Mouse (Mus musculus): ENCODE measurements around the gene Tnnc1.

Tnnc1 gene

DNA sequence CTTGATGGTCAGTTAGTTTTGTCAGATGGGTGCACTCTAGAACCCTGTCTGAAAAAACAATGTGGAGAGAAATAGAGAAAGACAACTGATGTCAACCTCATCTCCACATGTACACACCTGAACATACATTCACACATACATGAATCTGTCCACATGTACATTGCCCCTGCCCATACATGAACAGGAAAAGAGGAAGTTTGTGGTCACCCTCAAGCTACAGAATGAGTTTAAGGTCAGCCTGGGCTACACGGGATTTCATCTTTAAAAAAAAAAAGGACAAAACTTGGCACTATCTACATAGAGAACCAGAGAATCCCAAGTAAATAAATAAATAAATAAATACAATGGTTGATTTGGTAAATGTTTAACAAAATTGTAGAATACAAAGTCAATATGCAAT lies 36.7 kb downstream of the Tnnc1 start:
- peaks cover 17% of the 10 kb centered on the region for H3K27me3 ChIP-seq (ENCODE audit: insufficient read depth, low read length)
- no peak overlapping the region for H3K4me3 ChIP-seq (replicated peaks; ENCODE audit: low read length)
- no peaks in the 10 kb centered on the region for H3K9me3 ChIP-seq (ENCODE audit: low read length)
- no peaks in the 10 kb centered on the region for H3K36me3 ChIP-seq (ENCODE audit: insufficient read depth, low read length)
- peaks cover 5% of the 10 kb centered on the region; the same call in 1 of the 2 replicates for H3K4me1 ChIP-seq (replicated peaks; ENCODE audit: low read depth, low read length)
- TF ChIP-seq NANOG (IDR thresholded peaks at IDR 0.05; ENCODE audit: borderline replicate concordance, low read length) (no peak), POU5F1 (IDR thresholded peaks at IDR 0.05; ENCODE audit: borderline replicate concordance, low read length) (no peak), CTCF (conservative IDR thresholded peaks at IDR 0.05; ENCODE audit: low read length) (no peak)

DNA sequence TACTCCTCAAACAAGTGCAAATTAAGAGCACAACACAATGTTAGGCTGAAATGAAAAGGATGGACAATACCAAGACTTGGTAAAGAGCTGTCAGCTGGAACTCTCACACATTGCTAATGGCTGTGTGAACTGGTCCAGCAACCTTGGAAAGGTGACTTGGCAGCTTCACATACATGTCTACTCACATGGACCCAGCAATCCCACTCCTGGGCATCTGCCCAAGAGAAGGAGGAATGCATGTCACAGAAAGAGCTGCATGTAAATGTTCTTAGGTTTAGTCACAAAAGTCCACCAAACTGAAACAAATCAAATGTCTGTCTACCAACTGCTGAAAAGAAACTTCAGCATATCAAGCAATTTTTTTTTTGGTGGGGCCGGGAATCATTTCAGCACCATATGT lies 37.8 kb downstream of the Tnnc1 start:
- no peak overlapping the region for H3K4me3 ChIP-seq (replicated peaks; ENCODE audit: low read length)
- no peaks in the 10 kb centered on the region for H3K36me3 ChIP-seq (ENCODE audit: insufficient read depth, low read length)
- H3K4me1 ChIP-seq (replicated peaks; ENCODE audit: low read depth, low read length), result peaks cover 8% of the 10 kb centered on the region
- H3K9me3 ChIP-seq (ENCODE audit: low read length), result no peaks in the 10 kb centered on the region
- peaks cover 25% of the 10 kb centered on the region for H3K27me3 ChIP-seq (ENCODE audit: insufficient read depth, low read length)
- no peak for TF ChIP-seq POU5F1 (IDR thresholded peaks at IDR 0.05; ENCODE audit: borderline replicate concordance, low read length)
- no peak for TF ChIP-seq CTCF (conservative IDR thresholded peaks at IDR 0.05; ENCODE audit: low read length)
- no peak for TF ChIP-seq NANOG (IDR thresholded peaks at IDR 0.05; ENCODE audit: borderline replicate concordance, low read length)

DNA sequence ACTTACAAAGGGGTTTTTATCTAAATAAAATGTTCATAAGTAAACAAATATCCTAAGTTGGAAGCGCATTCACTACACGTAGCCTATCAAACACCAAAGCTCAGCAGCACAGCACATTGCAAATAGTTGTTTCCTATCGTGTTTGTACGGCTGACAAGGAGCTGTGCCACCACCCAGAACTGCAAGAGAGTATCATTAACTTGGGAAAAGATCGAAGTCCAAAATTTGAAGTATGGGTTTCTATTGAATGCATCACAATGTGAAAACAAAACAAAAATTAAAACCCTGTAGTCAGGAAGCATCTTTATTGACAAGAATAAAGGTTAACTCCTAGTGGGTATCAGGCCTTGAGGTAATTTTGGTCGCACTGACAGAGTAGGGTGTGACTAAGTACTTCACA lies 40.3 kb downstream of the Tnnc1 start:
- peaks cover 10% of the 10 kb centered on the region for H3K36me3 ChIP-seq (ENCODE audit: insufficient read depth, low read length)
- TF ChIP-seq POU5F1 (IDR thresholded peaks at IDR 0.05; ENCODE audit: borderline replicate concordance, low read length) (no peak), NANOG (IDR thresholded peaks at IDR 0.05; ENCODE audit: borderline replicate concordance, low read length) (no peak), CTCF (conservative IDR thresholded peaks at IDR 0.05; ENCODE audit: low read length) (no peak)
- H3K27me3 ChIP-seq (ENCODE audit: insufficient read depth, low read length), result peaks cover 25% of the 10 kb centered on the region
- H3K4me3 ChIP-seq (replicated peaks; ENCODE audit: low read length), result no peak overlapping the region
- no peaks in the 10 kb centered on the region for H3K9me3 ChIP-seq (ENCODE audit: low read length)
- peaks cover 21% of the 10 kb centered on the region for H3K4me1 ChIP-seq (replicated peaks; ENCODE audit: low read depth, low read length)

DNA sequence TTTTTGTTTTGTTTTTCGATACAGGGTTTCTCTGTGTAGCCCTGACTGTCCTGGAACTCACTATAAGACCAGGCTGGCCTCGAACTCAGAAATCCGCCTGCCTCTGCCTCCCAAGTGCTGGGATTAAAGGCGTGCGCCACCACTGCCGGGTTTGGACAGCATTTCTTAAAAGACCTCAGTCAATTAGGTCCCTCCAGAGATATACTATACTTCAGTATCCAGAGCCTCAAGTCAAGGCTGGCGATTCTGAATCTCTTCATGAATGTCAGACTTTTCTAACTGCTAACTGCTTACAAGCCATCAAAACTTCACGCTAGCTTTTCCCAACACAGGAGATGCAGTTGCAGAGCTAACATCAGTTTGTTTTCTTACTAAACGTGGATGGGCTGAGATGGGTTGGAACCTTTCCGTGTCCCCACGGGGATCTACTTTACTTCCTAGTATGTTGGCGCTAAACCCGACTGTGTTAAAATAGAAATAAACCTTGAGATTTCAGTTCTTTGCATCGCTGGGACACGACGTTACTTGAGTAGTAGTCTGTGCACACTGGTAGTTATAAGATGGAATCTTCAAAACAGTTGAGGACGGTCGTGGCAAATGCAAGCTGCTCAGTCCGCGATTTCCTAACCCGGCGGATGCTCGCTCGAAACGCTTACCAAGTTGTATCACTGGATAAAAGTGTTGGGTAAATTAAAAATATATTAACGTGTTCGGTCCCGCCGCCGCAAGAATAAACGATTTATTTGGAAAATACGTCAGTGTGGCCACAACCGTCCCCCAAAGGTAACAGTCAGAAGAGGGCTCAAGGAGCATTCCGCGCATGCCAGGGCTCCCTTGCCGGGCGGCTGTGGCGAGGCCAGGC lies 42.3 kb downstream of the Tnnc1 start:
- H3K27me3 ChIP-seq (ENCODE audit: insufficient read depth, low read length), result peaks cover 20% of the 10 kb centered on the region

DNA sequence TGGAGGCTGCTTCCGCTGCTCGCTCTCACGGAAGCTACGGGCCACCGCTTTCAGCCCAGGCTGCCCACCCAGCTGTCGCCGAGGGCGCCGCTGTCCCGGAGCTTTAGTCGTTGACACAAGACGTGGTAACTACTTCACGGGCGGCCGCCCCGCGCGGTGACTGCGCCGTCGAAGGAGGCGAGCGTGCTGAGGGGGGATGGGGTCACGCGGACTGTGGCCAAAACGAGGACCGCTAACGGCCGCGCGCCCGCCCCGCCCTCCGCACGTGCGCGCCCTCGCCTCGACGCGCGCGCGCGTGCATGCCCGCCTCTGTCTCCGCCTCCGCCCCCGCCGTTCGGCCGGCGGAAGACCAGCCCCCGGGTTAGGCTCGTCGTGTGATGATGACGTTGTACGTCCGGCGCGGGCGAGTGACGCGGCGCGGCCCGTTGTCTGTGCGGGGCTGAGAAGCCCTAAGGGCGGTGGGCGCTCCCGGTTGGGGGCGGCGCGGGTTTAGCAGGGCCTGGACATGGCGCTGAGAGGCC lies 43.0 kb downstream of the Tnnc1 start, which contains the start of the genes Phf7 and Bap1:
TSS of gene Phf7 (minus strand) at position 234 of the 521 bp plus-strand sequence.
TSS of gene Bap1 (plus strand) at position 367 of the 521 bp plus-strand sequence.
- TF ChIP-seq NANOG (IDR thresholded peaks at IDR 0.05; ENCODE audit: borderline replicate concordance, low read length) (no peak), POU5F1 (IDR thresholded peaks at IDR 0.05; ENCODE audit: borderline replicate concordance, low read length) (no peak), CTCF (conservative IDR thresholded peaks at IDR 0.05; ENCODE audit: low read length) (no peak)
- Histone ChIP-seq H3K4me1 (replicated peaks; ENCODE audit: low read depth, low read length) (peaks cover 21% of the 10 kb centered on the region), H3K27me3 (ENCODE audit: insufficient read depth, low read length) (peaks cover 20% of the 10 kb centered on the region), H3K4me3 (replicated peaks; ENCODE audit: low read length) (peak within 1 kb of the TSS; percentile 99), H3K36me3 (ENCODE audit: insufficient read depth, low read length) (peaks cover 37% of the 10 kb centered on the region), H3K9me3 (ENCODE audit: low read length) (no peaks in the 10 kb centered on the region)

More for the DNA sequence above, 42.3 kb downstream of the Tnnc1 start:
- no peak for TF ChIP-seq CTCF (conservative IDR thresholded peaks at IDR 0.05; ENCODE audit: low read length)
- H3K36me3 ChIP-seq (ENCODE audit: insufficient read depth, low read length), result peaks cover 30% of the 10 kb centered on the region
- H3K9me3 ChIP-seq (ENCODE audit: low read length), result no peaks in the 10 kb centered on the region
- H3K4me1 ChIP-seq (replicated peaks; ENCODE audit: low read depth, low read length), result peaks cover 21% of the 10 kb centered on the region
- peak overlapping the region; percentile 99 for H3K4me3 ChIP-seq (replicated peaks; ENCODE audit: low read length)

DNA sequence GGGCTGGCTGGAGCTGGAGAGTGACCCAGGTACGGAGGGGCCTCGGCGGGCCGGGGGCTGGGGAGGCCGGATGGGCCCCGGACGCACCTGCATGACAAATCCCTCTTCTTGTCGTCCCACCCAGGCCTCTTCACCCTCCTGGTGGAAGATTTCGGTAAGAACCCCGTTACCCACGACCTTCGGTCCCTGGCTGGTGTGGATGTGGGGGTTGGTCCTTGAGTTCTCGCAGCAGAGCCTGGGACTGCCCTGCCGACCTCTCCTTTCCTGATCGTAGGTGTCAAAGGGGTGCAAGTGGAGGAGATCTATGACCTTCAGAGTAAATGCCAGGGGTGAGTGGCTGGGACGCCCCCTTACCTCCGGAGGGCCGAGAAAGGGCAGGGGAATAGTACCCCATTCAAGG lies 43.5 kb downstream of the Tnnc1 start:
- no peak for TF ChIP-seq POU5F1 (IDR thresholded peaks at IDR 0.05; ENCODE audit: borderline replicate concordance, low read length)
- TF ChIP-seq NANOG (IDR thresholded peaks at IDR 0.05; ENCODE audit: borderline replicate concordance, low read length), result no peak
- no peak for TF ChIP-seq CTCF (conservative IDR thresholded peaks at IDR 0.05; ENCODE audit: low read length)
- H3K4me3 ChIP-seq (replicated peaks; ENCODE audit: low read length), result peak overlapping the region; percentile 99
- peaks cover 15% of the 10 kb centered on the region for H3K27me3 ChIP-seq (ENCODE audit: insufficient read depth, low read length)
- no peaks in the 10 kb centered on the region for H3K9me3 ChIP-seq (ENCODE audit: low read length)
- peaks cover 42% of the 10 kb centered on the region for H3K36me3 ChIP-seq (ENCODE audit: insufficient read depth, low read length)
- H3K4me1 ChIP-seq (replicated peaks; ENCODE audit: low read depth, low read length), result peaks cover 21% of the 10 kb centered on the region

DNA sequence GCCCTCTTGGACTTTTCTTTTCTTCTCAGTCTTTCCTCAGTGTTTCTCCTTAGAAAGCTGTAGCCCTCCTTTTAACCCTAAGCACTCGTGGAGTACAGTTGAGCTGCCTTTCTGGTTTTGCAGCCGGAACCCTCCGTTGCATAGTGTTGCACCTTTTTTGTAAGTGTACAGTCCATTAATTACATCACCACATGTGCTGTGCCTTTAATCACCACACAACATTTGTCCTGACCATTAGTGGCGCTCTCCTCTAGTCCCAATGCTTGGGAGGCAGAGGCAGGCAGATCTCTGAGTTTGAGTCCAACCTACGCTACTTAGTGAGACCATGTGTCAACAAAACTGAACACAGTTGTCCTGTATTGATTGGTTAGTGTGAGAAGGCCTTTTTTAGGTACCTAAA lies 44.0 kb downstream of the Tnnc1 start:
- Histone ChIP-seq H3K4me3 (replicated peaks; ENCODE audit: low read length) (peak overlapping the region; percentile 99), H3K9me3 (ENCODE audit: low read length) (no peaks in the 10 kb centered on the region), H3K36me3 (ENCODE audit: insufficient read depth, low read length) (peaks cover 47% of the 10 kb centered on the region), H3K27me3 (ENCODE audit: insufficient read depth, low read length) (peaks cover 14% of the 10 kb centered on the region), H3K4me1 (replicated peaks; ENCODE audit: low read depth, low read length) (peaks cover 21% of the 10 kb centered on the region)
- TF ChIP-seq CTCF (conservative IDR thresholded peaks at IDR 0.05; ENCODE audit: low read length) (no peak), POU5F1 (IDR thresholded peaks at IDR 0.05; ENCODE audit: borderline replicate concordance, low read length) (no peak), NANOG (IDR thresholded peaks at IDR 0.05; ENCODE audit: borderline replicate concordance, low read length) (no peak)

DNA sequence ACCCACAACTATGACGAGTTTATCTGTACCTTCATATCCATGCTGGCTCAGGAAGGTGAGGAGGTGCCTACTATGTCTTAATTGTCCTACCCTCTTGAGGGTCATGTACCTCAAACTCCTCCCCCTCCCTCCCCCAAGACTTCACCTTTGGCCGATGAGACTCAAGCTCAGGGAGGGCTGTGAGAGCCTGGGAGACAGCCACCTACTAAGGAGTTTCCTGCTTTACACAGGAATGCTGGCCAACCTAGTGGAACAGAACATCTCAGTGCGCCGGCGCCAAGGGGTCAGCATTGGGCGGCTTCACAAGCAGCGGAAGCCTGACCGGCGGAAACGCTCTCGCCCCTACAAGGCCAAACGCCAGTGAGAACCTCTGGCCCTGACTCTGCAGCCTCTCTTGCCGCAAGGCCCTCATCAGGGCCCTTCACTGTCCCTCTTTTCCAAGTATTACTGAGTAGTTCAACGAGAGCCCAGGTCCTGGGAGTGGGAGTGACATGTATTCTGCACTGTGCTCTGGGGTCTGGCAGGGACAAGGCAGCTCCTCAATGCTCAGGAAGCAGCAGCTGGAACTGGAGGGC lies 50.5 kb downstream of the Tnnc1 start:
- TF ChIP-seq NANOG (IDR thresholded peaks at IDR 0.05; ENCODE audit: borderline replicate concordance, low read length), result no peak
- TF ChIP-seq CTCF (conservative IDR thresholded peaks at IDR 0.05; ENCODE audit: low read length), result no peak
- TF ChIP-seq POU5F1 (IDR thresholded peaks at IDR 0.05; ENCODE audit: borderline replicate concordance, low read length), result no peak
- no peaks in the 10 kb centered on the region for H3K27me3 ChIP-seq (ENCODE audit: insufficient read depth, low read length)
- no peaks in the 10 kb centered on the region for H3K4me1 ChIP-seq (replicated peaks; ENCODE audit: low read depth, low read length)
- peaks cover 88% of the 10 kb centered on the region for H3K36me3 ChIP-seq (ENCODE audit: insufficient read depth, low read length)
- no peaks in the 10 kb centered on the region for H3K9me3 ChIP-seq (ENCODE audit: low read length)
- H3K4me3 ChIP-seq (replicated peaks; ENCODE audit: low read length), result no peak overlapping the region
